Mouse (Mus musculus): Measurements from ENCODE around the gene Rnase13.

DNA sequence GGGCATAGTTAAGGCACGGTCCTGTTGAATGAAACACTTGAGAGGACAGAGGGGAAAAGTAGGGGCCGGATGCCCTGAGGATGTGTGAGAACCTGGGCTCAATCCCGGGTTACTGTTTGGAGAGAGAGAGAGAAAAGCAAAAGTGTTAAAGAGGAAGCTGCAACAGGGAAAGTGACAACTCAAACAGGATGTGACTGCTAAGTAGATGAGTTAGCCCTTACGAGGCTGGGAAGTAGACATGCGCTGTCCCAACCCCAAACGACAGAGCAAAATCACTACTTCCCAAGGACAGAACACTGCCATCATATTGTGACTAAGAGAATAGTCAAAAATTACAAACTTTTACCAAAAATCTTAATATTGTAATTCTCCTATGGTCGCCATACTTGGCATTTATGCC is 19.7 kb upstream of the Rnase13 start:
- TF ChIP-seq TCF12 (IDR thresholded peaks at IDR 0.05; ENCODE audit: insufficient read depth, poor library complexity, severe bottlenecking) = no peak
- TF ChIP-seq TCF3 (IDR thresholded peaks at IDR 0.05; ENCODE audit: insufficient read length, low read depth) = no peak
- no peak for TF ChIP-seq POLR2A (IDR thresholded peaks at IDR 0.05; ENCODE audit: insufficient read length, low read depth)
- no peak for TF ChIP-seq MAX (IDR thresholded peaks at IDR 0.05; ENCODE audit: low read depth)
